Mouse (Mus musculus) frontal cortex, adult (tissue): ENCODE data around the gene Mob4.
"Not testable (repeated sequence)": the region's sequence is repeated elsewhere in the genome, so short reads cannot be mapped to it uniquely, and the experiment has no call there.

ENCODE experiments used
- ATAC-seq: cut with Nextera tagmentation; 2 replicates; pipeline ENCODE4 v1.9.2; 2017; ENCODE audit warnings: mild to moderate bottlenecking, moderate library complexity, mixed read lengths; ENCODE audit not compliant: low TSS enrichment

The Mob4 gene

DNA sequence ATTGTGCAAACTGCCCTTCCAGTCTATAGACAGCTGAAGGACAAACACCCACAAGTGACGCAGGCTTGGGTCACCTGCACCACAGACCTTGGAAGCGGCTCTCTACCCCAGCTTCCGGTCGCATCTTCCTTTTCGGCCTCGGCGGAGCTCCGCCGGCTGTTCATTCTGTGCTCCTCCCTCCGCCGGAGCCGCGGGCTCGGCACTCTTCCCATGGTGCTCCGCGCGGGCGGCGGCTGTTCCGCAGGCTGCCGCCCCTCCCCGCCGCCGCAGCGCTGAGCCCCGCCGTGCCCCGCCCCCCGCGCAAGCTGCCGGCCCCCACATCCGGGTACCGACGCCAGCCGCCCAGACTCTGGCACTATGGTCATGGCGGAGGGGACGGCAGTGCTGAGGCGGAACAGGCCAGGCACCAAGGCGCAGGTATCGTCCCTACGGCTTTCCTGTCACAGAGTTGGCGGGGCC lies at the start of gene Mob4:
TSS of gene Mob4 (plus strand) at position 289 of the 459 bp plus-strand sequence.
- peak; percentile 97 for ATAC-seq

DNA sequence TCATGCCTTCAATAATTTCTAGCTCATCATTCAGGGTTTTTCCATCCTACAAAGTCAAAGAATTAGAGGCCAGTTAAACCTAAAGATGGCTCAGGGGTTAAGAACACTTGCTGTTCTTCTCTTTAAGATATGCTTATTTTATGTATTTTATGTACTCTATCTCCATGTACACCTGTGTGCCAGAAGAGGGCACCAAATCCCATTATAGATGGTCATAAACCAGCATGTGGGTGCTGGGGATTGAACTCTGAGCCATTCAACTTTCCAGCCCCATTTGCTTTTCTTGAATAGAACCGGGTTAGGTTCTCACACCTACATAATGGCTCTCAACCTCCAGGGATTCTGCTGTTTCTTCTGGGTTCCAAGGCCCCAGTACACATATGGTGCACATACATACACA lies 48.9 kb upstream of the Mob4 start:
- ATAC-seq, result no peak

DNA sequence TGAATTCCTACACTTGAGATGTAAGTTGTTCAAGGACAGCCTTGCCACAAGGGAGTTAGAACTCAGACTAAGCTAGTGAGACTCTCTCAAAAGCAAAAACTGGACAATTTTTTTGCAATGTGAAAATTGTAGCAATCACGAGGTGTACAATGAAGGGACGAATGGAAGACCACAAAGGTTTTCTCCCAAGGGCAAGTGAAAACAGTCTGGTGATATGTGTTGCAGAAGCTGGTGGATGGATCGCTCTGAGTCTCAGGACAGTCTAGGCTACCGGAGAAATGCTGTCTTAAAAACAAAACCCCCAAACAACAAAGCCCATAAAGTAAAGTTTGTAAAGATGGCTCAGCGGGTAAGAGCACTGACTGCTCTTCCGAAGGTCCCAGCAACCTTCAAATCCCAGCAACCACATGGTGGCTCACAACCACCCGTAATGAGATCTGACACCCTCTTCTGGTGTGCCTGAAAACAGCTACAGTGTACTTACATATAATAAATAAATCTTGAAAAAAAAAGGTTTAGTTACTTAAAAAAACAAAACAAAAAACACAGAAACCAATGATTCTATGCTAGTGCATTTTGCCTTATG lies 45.2 kb upstream of the Mob4 start:
- no peak for ATAC-seq

DNA sequence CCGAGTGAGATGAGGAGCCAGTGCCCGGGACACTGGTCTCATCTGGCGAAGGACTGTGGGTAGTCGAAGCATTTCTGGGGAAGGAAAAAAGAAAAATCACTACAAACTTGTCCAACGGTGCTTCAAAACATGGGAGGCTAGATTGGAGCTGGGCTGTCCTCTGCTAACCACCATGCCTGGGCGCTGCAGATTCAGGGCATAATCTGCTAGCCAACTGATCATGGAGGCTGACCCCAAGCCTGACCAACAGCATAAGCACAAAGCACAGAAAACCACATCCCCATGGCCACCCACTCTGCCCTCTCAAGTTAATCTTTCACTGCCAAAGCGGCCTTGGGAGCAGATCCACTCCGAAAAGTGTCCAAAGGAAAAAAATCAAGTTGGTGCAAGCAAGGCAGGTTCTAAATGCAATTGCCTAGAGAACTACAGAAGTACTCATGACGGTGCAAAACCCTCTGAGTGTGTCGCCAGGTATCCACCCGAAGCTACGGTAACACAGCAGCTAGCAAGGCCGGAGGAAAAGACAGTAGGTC lies 44.1 kb upstream of the Mob4 start:
- ATAC-seq, result peak; percentile 9; the same call in 1 of the 2 replicates

DNA sequence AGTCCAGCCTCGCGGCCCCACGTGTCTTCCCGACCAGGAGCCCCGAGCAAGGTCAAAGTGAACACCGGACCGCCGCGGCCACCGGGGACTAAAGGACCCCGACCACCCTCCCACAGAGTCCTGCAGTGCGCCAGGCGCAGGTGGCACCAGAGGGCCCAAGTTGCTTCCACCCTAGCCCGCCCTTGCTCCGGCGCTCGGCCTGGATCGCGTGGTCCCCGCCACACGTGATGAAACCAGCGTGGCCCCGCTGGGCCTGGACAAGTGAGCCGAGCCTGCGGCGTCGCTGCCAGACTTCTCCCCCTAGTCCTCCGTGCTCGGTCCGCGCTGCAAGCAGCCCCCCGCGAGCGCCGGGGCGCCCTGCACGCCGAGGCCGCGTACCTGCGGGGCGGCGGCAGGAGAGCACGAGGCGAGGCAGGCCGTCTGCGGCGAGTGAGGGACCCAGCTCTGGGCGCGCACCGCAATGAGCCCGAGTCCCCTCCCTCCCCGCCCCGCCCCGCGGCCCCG lies 43.6 kb upstream of the Mob4 start:
- ATAC-seq, result peak; percentile 48

DNA sequence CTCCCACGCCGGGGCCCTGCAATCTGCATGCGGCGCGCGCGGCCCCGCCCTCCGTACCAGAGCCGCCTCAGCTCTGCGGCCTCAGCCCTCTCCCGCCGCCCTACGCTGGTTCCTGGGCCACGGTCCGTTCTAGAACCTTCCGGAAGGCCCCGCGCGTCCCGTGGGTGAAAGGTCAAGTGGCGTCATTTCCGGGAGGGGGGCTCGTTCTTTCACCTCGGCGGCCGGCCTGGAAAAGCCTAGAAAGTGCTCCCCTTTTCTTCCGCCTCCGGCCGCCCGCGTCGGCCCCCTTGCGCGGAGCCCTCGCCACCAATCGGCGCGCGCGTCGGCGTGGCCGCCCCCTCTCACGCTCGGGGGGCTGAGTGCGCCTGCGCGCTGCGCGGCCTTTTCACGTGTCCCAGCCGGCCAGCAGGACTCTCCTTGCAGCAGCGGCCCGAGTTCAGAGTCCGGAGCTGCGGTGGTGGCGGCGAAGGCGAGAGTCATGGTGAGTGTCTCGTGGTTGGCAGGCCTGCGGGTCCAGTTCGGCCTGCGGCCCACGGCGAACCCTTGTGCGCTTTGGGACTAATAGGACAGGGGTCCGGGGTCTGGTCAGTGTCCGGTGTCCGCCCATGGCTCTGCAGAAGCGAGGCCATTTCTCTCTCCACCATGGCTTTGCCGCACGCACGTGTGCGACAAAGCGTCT lies 43.0 kb upstream of the Mob4 start, which contains the start of the genes Hspe1 and Hspd1:
TSS of gene Hspe1 (plus strand) at position 201 of the 679 bp plus-strand sequence.
TSS of gene Hspd1 (minus strand) at position 312 of the 679 bp plus-strand sequence.
- peak; percentile 92 for ATAC-seq

DNA sequence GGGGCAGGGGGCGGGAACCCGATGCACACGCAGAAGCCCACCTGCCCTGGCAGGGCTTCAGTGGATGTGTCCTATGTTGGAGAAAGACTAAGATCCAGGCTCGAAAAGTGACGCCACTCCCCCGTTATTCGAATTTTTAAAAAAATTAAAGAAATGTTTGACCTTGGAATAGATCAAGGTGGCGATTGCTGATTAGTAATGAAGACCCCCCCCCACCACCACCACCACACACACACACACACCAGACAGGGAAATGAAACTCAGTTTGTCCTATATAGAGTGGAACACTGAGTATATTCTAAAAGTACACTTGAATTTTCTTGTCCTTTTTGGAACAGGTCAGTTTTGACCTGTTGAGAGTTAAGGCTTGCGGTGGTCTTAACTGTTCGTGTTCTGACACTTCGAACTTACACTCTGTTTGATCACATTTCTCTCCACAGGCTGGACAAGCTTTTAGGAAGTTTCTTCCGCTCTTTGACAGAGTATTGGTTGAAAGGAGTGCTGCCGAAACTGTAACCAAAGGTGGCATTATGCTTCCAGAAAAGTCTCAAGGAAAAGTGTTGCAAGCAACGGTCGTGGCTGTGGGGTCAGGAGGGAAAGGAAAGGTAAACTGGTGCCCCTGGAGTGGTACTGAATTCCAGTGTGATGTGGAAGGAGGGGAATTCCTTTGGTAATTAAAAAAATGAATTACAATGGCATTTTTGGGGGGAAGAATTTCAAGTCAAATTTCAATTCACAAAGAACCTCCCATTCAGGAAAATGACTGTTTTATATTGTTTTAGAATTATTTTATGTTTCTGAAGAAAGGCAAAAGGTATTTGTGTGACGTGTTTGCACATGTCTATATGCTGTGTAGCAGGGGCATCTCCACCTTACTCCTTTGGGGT lies 42.2 kb upstream of the Mob4 start:
- no peak for ATAC-seq

DNA sequence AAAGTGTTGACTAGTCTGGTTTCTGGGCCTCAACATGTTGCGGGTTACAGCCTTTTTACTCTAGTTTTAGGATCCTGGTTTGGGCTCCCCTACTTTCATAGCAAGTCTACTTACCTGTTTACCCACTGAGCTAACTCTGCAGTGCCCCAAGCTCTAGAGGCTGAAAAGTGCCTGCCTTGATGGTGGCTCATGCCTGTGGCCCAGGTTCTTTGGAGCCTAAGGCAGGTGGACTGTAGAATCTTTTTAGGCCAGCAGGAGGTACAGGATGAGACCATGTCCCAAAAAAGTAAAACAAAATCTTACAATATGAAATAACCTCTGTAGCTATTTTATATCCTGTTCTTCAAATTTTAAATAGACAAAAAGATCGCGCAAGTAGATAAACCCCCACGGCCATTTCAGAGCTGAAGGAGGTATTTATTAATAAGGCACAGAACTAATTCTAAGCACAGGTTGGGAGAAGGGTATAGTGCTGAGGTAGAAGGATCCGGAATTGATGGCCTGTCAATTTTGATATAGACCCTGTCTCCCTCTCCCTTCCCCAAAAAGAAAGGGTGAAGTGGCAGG lies 41.5 kb upstream of the Mob4 start:
- no peak for ATAC-seq

DNA sequence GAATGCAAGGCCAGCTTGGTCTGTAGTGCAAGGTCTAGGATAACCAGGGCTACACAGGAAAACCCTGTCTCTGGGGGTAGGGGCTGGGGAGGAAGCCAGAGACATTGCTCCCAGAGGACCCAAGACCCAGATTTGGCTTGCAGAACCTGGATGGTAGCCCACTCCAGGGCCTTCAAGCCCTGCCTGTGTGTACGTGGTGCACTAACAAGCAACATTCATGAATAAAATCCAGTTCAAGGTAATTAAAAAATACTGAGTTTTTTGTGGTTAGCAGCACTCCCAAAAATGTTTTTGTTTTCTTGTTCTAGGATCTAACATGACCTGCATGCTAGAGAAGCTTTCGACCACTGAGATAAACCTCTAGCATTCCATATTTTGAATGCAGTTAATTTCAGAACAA lies 39.0 kb upstream of the Mob4 start:
- no peak for ATAC-seq

DNA sequence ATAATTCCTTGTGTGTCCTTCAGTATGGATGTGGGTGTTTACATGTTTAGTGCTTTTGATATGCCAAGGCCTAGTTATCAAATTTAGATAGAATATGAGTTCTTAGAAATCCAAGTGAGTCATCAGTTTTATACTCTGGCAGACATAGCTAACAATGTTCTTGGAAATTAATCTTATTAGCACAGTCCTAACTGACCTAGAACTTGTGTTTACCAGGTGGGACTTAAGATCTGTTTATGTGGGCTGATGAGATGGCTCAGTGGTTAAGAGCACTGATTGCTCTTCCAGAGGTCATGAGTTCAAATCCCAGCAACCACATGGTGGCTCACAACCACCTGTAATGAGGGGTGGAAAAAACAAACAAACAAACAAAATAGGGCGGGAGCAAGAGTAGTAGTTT lies 38.6 kb upstream of the Mob4 start:
- no peak for ATAC-seq

DNA sequence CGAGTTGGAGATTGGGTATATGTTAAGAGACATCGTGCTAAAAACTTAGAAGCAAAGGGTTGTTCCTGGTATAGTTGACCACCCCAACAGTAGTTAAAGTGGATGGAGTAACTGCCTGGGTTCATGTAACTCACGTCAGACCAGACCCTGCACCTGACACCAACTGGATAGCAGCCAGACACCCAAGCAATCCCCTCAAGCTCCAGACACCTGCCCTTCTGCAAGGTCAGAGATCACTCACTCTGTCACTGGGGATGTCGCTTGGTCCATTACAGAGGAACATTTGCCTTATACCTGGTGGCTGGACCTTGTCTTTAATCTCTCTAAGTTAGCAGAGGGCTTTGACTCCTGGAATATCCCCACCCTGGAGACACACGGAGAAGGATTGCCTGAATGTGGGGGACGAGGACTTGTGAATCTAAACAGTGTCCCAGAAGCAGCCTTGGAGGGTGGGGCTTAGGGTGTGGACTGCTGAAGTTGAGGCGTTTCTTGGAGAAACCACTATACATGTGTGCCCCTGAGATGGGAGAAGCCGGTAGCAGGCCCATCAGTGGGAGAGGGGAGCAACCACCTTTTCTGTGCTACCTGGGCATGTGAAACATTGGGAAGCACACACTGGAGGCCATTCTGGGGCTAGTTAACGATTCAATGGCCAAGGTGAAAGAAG lies 24.0 kb upstream of the Mob4 start:
- ATAC-seq, result no peak

DNA sequence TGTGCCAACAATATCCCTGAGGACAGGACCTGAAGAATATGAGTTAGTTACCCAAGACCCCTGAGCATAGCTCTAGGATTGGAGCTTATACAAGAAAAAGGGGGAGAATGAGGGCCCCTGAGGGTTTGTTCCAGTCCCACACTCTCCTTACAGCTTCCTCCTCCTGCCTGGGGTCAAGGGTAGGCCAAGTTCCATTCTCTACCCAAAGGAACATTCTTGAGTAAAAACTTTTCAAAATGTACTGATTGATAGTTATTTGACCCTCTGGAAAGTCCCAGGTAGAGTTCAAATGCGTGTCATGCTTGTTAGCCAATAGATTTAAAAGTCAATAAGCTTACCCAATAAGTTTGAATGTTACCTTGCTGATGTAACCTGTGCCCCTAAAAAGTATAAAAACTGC lies 23.4 kb upstream of the Mob4 start:
- no peak for ATAC-seq

DNA sequence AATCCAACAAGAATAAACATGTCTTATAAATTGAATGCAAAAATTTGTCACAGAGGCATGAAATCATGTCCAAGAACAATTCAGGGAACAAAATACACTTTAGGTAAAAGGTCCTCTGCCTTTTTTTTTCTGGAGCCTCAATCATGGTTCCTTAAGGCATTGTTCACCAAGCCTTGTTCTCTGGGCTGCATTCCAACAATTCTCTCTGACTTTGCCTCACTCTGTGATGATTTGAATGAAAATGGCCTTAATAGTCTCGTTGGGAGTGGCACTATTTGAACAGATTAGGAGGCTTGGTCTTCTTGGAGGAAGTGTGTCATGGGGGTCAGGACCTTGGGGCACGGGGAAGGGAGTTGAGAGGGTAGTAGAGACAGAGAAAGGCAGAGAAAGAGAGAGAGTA lies 22.6 kb upstream of the Mob4 start:
- ATAC-seq, result no peak

DNA sequence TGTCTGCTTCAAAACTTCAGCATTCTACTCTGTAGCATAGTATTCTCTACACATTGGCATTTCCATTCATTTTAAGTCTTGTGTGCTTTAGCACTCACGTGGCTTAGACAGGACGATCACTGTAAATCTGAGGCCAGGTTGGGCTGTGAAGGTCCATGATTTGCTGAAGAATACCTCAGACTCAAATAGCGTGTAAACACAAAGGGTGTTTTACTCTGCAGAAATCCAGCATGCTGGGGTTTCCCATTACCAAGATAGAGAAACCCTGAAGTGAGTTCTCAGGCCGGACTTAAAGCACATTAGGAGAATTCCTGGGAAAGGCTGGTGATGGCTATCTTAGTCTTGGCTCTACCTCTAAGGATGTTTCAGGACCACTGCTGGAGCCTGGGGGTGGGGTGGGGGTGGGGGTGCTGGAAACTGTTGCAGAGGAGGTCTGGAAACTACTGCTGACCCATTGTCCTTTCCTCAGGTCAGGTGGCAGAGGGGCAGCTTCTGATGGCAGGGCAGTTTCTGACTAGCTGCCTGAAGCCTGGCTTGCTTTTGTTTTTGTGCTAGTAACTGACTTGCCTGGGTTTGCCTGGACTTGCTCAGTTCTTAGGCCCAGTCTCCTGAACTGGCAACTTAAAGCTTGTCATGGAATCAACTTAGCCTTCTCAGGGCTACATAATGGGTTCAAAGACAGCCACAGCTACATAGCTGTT lies 21.8 kb upstream of the Mob4 start:
- ATAC-seq, result no peak

DNA sequence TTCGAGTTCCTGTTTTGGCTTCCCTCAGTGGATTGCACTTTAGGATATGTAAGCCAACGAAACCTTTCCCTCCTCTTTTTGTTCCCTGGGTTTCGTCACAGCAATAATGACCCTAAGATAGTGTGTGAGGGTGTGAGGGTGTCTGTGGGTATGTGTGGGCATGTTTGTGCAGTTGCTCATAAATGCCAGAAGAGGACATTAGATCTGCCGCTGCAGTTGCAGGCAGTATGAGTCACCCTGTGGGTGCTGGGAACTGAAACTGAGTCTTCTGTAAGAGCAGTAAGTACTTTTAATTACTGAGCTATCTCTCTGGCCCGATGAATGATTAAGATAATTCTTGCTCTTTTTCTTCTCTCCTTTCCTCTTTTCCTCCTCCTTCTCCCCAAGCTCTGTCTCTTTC lies 8.0 kb upstream of the Mob4 start:
- no peak for ATAC-seq

DNA sequence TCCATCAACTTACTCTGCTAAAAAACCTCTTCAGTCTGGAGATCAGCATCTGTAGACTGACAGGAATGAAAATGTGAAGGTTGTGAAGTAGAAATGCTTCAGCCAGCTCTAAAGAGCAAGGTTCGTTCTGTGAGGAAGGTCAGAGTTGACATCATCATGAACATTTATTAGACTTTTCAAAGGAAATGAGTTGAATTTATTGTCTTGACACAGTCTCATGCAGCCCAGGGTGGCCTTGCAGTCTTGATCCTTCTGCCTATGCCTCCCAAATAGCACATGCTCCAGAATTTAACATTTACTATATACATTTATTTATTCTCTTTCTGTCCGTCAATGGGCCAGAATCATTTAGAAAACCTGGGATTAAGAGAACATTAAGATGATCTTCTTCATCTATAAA lies 7.5 kb upstream of the Mob4 start:
- ATAC-seq, result no peak

DNA sequence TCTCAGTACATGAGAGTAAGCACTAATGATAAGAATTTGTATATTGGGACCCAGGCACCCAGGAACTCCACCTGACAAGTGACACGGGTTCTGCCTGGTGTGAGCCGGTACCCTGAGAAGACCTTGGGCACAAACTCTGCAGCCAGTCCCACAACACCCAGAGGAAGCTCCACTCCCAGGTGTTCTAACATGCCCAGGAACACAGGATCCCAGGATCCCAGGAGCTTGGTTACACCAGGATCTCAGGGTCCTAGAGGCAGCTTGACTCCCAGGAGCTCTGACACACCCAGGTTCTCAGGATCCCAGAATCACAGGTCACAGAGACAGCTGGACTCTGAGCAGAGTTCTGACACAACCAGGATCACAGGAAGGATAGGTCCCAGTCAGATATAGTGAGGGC lies 6.9 kb upstream of the Mob4 start:
- ATAC-seq, result not testable (repeated sequence)

DNA sequence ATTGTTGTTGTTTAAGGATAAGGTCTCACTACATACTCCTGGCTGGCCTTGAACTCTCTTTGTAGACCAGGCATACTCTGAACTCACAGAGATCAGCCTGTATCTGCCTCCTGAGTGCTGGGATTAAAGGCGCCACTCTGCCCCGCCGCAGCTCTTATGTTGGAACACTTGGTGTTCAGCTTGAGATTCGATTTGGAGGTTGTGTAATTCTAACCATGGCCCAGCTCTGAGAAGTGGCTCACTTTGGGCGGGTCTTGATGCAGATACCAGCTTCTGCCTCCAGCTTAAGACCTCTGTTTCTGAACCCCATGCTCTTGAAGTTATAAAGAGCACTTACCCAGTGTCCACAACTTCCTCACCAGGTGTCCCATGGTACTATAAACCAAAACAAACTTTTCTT lies 1.3 kb upstream of the Mob4 start:
- no peak for ATAC-seq

DNA sequence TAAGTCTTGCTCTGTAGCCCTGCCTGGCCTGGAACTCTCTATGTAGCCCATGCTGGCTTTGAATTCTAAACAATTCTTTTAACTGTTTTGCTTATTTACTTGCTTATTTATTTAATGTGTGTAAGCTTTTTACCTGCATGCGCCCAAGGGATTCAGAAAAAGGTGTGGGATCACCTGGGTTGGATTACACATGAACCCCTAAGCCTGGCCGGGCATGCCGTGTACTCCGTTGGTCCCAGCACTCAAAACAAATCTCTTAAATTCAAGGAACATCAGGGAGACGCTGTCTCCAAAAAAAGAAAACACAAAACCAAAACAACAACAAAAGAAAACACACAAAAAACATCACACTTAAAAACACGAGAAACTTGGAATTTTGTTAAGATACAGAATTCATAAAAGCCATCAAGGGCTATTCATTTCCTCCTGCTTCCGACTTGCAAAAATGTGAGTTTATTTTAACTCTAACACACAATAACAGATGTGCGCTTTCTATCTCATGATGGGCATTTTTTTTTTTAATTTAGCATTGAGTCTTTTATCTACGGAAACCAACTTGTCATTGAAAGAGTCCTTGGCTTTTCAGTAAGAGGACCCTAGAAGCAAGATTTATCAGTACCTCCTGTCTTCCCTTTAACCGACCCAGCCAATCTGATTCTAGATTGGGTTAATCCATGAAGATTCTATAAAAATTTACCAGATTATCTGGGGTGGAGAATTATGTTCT lies 678 bp upstream of the Mob4 start:
- ATAC-seq, result no peak
